Mouse (Mus musculus) thymus, postnatal 36 days (tissue): ENCODE results near the gene Tead1.

Source experiments
- DNase-seq, 2 experiments: peaks; one replicate each; pipeline ENCODE4 v3.0.0; 2022; ENCODE audit warnings: mixed read lengths in 2 of 2

Tead1 gene

GRCm38 (mm10) chr7:112865739-112866138, 186.6 kb downstream of the Tead1 start:
- no peak for DNase-seq

- DNase-seq: peak in 1 of 2 experiments; percentile 13
Measured at GRCm38 (mm10) chr7:112868551-112869465, 189.7 kb downstream of the Tead1 start.

GRCm38 (mm10) chr7:112871752-112872151, 192.6 kb downstream of the Tead1 start:
- DNase-seq: no peak

- no peak for DNase-seq
Measured at GRCm38 (mm10) chr7:112872435-112873196, 193.5 kb downstream of the Tead1 start.

DNA sequence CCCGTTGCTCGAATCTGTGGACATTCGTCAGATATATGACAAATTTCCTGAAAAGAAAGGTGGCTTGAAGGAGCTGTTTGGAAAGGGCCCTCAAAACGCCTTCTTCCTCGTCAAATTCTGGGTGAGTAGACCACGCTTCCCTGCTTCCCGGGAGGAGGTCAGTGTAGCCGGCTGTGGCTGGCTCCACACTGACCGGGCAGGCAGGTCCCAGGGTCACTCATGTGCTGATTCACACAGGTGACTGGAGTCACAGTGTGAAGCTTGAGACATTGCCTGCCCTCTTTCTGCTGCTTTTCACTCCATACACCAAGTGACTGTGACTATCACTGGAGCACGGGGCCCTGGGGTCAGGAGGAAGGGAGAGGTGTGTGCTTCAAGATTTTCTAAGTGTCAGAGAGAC, 197.0 kb downstream of the Tead1 start:
- DNase-seq: no peak

DNA sequence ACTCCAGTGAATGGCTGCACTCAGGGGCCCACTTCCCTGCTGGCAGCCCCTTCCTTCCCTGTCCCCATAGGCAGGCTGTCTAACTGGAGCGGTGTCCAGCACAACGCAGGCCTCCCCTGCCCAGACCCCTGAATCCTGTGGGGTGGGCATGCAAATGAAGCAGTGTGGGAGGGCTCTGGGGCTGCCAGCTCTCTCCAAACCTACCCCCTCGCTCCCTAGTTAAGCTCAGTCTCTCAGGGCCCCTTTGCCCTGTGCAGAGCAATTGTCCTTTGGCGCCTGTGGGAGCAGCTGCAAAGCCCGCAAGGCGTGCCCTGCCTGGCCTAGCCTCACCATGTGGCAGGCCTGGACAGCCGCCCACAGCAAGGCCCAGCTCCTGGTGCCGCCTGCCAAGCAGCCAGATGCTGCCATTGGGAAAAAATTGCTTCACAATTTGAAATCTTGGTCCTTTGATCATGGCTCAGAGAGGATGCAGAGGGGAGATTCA, 204.7 kb downstream of the Tead1 start:
- no peak for DNase-seq

- DNase-seq: no peak
Measured at GRCm38 (mm10) chr7:112885546-112885945, 206.4 kb downstream of the Tead1 start.

DNA sequence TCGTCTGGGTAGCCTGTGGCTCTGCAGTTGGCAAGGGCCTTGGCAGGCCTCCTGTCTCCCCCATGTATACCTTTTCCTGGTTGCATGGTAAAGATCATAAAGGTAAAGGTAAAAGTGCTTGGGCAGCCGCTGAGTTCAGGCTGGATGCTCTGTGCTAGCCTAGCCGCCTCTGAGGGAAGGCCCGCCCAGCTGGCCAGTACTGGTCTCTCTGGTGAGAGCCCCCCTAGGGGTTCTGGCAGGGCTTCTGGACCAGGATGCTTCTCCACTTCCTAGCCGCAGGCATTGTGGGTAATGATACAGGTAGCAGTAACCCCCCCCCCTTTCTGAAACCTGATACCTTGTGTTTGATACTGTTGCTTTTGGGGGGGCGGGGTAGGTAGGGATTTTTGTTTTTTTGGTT, 212.8 kb downstream of the Tead1 start:
- no peak for DNase-seq

- DNase-seq: no peak
Measured at GRCm38 (mm10) chr7:112892595-112892994, 213.5 kb downstream of the Tead1 start.

- DNase-seq: no peak
Measured at GRCm38 (mm10) chr7:112896363-112896762, 217.2 kb downstream of the Tead1 start.

DNA sequence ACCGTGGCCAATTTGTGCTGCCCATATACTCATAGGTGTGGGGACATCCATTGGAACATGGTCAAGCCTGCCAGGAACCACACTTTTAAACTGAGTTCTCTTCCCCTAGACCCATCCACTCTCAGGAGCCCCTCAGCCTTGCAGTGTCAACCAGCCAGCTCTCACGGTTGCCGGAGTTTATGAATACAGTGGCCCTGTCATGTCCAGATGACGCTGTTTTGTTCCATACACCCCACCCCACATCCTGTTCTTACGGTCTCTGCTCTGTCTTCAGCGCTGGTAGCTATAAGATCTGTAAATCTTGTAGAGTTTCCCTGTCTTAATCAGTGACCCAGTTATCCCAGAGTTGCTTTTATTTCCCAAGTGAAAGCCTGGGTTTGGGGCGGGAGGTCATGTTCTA, 222.6 kb downstream of the Tead1 start:
- no peak for DNase-seq

DNA sequence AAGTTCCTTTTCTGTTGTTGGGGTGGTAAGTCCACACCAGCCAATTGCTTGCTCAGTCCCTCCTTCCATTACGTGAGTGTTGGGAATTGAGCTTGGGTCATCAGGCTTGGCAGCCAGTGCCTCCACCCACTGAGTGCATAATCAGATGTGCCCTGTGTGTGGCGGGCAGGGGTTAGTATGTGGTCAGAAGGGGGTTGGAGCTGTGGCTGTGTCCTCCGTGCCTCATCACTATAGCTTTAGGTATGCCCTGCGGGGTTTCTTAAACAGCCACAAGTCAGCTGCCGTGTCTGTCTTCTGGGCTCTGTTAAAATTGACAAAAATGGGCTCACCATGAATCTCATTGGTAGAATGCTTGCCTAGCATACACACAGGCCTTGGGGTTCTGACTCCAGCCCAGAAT, 227.7 kb downstream of the Tead1 start:
- no peak for DNase-seq

DNA sequence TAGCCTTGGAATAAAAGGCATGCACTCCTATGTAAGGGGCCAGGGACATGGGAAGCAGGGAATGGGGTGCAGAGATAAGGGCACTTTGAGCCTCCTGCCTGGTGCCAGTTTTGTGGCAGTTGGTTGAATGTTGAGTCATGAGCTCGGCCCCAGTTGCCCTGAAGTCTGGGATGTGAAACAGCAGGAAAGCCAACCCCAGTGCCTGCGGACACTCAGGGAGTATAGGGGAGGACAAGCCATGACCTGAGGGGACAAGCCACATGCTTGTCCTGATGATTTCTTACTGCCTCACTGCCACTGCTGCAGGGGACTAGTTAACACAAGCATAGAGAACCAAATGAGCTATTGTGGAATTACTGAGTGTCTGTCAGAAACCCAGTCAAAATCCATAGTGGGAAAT, 228.3 kb downstream of the Tead1 start:
- DNase-seq: no peak

GRCm38 (mm10) chr7:112909164-112909563, 230.0 kb downstream of the Tead1 start:
- DNase-seq: no peak

GRCm38 (mm10) chr7:112912969-112913368, 233.9 kb downstream of the Tead1 start:
- no peak for DNase-seq

- no peak for DNase-seq
Measured at GRCm38 (mm10) chr7:112915571-112915970, 236.5 kb downstream of the Tead1 start.

GRCm38 (mm10) chr7:112917613-112918278, 238.6 kb downstream of the Tead1 start:
- no peak for DNase-seq

- DNase-seq: no peak
Measured at GRCm38 (mm10) chr7:112918279-112918991, 239.3 kb downstream of the Tead1 start.

- peak in 1 of 2 experiments; percentile 6 for DNase-seq
Measured at GRCm38 (mm10) chr7:112919845-112920244, 240.7 kb downstream of the Tead1 start.

DNA sequence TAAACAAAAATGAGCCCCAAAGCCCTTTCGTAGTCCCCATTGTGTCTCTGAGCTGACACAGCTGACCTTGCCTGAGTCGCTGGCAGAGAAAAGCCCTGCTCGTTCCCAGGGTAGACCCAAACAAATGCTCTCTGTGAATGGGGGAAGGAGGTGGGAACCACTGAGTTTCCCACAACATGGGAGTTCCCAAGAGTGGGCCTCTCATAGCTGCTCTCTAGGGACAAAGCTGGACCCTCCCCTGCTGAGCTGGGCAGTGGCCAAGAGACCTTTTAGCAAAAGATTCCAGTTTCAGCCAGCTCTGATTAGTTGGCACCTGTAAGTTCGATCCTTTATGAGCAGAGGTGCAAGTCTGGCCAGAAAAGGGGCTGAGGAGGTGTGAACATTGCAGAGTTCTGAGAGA, 243.7 kb downstream of the Tead1 start:
- DNase-seq: no peak

GRCm38 (mm10) chr7:112923712-112924111, 244.6 kb downstream of the Tead1 start:
- no peak for DNase-seq

DNA sequence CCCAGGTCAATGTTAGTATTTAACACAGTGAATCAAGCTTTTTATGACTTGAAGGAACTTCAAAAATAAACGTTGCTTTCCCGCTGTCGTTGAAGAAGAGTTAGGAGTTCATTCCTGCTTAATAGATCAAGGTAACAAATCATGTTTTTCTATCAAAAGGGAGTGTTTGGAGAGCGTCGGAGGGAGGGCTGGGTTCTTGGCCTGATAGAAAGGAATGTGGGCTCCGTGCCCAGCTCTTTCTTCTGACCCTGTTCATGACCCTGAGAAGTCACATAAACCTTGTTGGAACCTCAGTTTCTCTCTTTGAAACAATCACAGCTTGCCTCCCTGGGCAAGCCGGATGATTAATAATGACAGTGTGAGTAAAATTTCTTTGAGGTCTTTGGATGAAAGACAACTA, 251.6 kb downstream of the Tead1 start:
- DNase-seq: no peak
